Mouse (Mus musculus) MEL (cell line): ENCODE results near the gene Pdpn. TPM values are rescaled to one million over a fixed set of nuclear protein-coding genes. Genes with fewer than 3 reads are reported as not detected.
A peak's percentile ranks its signal among the peaks of the same experiment; 100 is the strongest.

Source experiments
- DNase-seq: peaks from one replicate; pipeline ENCODE4 v3.0.0; 2011; ENCODE audit warnings: low read depth, low spot score
- H3K27ac ChIP-seq: 2 replicates; pipeline ENCODE4 v1.5.1; 2012; ENCODE audit warnings: low read depth, mild to moderate bottlenecking, control low read depth, low read length, moderate library complexity; ENCODE audit not compliant: control insufficient read depth
- H3K27me3 ChIP-seq, 2 experiments: fragments of 150-350 bp in 1 of 2; sonication (generic) in 1 of 2; 2 replicates each; pipeline ENCODE4 v1.6.1; 2012; ENCODE audit warnings: low read length in 2 of 2, mild to moderate bottlenecking in 2 of 2, improper control_type of control experiment in 1 of 2, moderate library complexity in 1 of 2; ENCODE audit not compliant: insufficient read depth in 2 of 2, control insufficient read depth in 1 of 2
- H3K36me3 ChIP-seq, 2 experiments: 2 replicates each; pipeline ENCODE4 v1.6.1; 2012 to 2014; ENCODE audit warnings: low read length in 2 of 2, improper control_type of control experiment in 1 of 2, inconsistent platforms in 1 of 2, mild to moderate bottlenecking in 1 of 2; ENCODE audit not compliant: insufficient read depth in 2 of 2, control insufficient read depth in 1 of 2
- H3K4me1 ChIP-seq, 2 experiments: fragments of 150-350 bp in 1 of 2; sonication (generic) in 1 of 2; 2 replicates each; pipeline ENCODE4 v1.6.1; 2012; ENCODE audit warnings: low read length in 2 of 2, improper control_type of control experiment in 1 of 2, mild to moderate bottlenecking in 1 of 2; ENCODE audit not compliant: insufficient read depth in 2 of 2, control insufficient read depth in 1 of 2
- H3K4me3 ChIP-seq, 2 experiments: fragments of 150-350 bp in 1 of 2; sonication (generic) in 1 of 2; 2 replicates each; pipeline ENCODE4 v1.5.1; 2012; ENCODE audit warnings: low read depth in 2 of 2, low read length in 2 of 2, mild to moderate bottlenecking in 2 of 2, moderate library complexity in 2 of 2, control low read depth in 1 of 2, improper control_type of control experiment in 1 of 2; ENCODE audit not compliant: control insufficient read depth in 1 of 2, insufficient read depth in 1 of 2
- H3K79me2 ChIP-seq: 2 replicates; pipeline ENCODE4 v1.6.1; 2012; ENCODE audit warnings: mild to moderate bottlenecking, low read length, moderate library complexity; ENCODE audit not compliant: control insufficient read depth, poor library complexity, insufficient read depth
- H3K9ac ChIP-seq: 2 replicates; pipeline ENCODE4 v1.6.1; 2012; ENCODE audit warnings: low read depth, mild to moderate bottlenecking, control low read depth, low read length, moderate library complexity; ENCODE audit not compliant: control insufficient read depth, poor library complexity, severe bottlenecking
- H3K9me3 ChIP-seq: fragments of 150-350 bp; sonication (generic); replicated peaks from 2 replicates; pipeline ENCODE4 v1.6.1; 2012; ENCODE audit warnings: mild to moderate bottlenecking, low read length, improper control_type of control experiment, moderate library complexity; ENCODE audit not compliant: insufficient read depth
- CHD1 ChIP-seq: IDR thresholded peaks from 2 replicates; pipeline ENCODE4 v1.6.1; 2012; ENCODE audit warnings: low read depth, mild to moderate bottlenecking, inconsistent platforms, low read length, improper control_type of control experiment
- E2F4 ChIP-seq: IDR thresholded peaks from 2 replicates; pipeline ENCODE4 v1.6.1; 2011; ENCODE audit warnings: low read depth, low read length, improper control_type of control experiment, borderline replicate concordance
- EP300 ChIP-seq, 2 experiments: IDR thresholded peaks; 2 replicates each; pipeline ENCODE4 v1.6.1; 2011; ENCODE audit warnings: improper control_type of control experiment in 2 of 2, low read length in 2 of 2, low read depth in 1 of 2, mild to moderate bottlenecking in 1 of 2
- ETS1 ChIP-seq: IDR thresholded peaks from 2 replicates; pipeline ENCODE4 v1.6.1; 2012; ENCODE audit warnings: low read depth, mild to moderate bottlenecking, inconsistent platforms, low read length, improper control_type of control experiment, moderate library complexity
- GATA1 ChIP-seq: IDR thresholded peaks from 2 replicates; pipeline ENCODE4 v1.6.1; 2011; ENCODE audit warnings: low read depth, low read length, improper control_type of control experiment
- JUND ChIP-seq: IDR thresholded peaks from 2 replicates; pipeline ENCODE4 v1.6.1; 2011; ENCODE audit warnings: low read depth, mild to moderate bottlenecking, improper control_type of control experiment, low read length
- KAT2A ChIP-seq: conservative IDR thresholded peaks from 2 replicates; pipeline ENCODE4 v1.6.1; 2012; ENCODE audit warnings: low read depth, low read length, improper control_type of control experiment, inconsistent platforms
- MAFK ChIP-seq: IDR thresholded peaks from 2 replicates; pipeline ENCODE4 v1.6.1; 2011; ENCODE audit warnings: low read depth, mild to moderate bottlenecking, low read length, improper control_type of control experiment, borderline replicate concordance
- MAX ChIP-seq: IDR thresholded peaks from 2 replicates; pipeline ENCODE4 v1.6.1; 2011; ENCODE audit warnings: low read length, improper control_type of control experiment
- MXI1 ChIP-seq: IDR thresholded peaks from 2 replicates; pipeline ENCODE4 v1.6.1; 2011; ENCODE audit warnings: mild to moderate bottlenecking, low read depth, low read length, improper control_type of control experiment
- USF1 ChIP-seq: IDR thresholded peaks from 2 replicates; pipeline ENCODE4 v1.6.1; 2014; ENCODE audit warnings: low read depth, mild to moderate bottlenecking, inconsistent platforms, low read length, improper control_type of control experiment, moderate library complexity
- polyA plus RNA-seq, 2 experiments: library from polyadenylated mRNA; stranded (reverse) in 1 of 2; unstranded in 1 of 2; fragments of >175 nt in 1 of 2; fragments of >200 nt in 1 of 2; gene quantifications; 2 replicates each; pipeline versions ENCODE4 v1.2.1 to v1.2.4; 2012; ENCODE audit warnings: low replicate concordance in 2 of 2, low read depth in 1 of 2; ENCODE audit not compliant: insufficient read length in 2 of 2, insufficient read depth in 1 of 2, missing spikeins in 1 of 2
- total RNA-seq: library from RNA; depleted of rRNA; stranded (reverse); fragments of 300-350 nt; gene quantifications from 2 replicates; pipeline ENCODE4 v1.2.3, GENCODE M21; 2012

Pdpn gene
- total and polyA plus RNA-seq, 3 experiments = not detected

GRCm38 (mm10) chr4:143241294-143241693, 58.1 kb downstream of the Pdpn start:
- no peak overlapping the region for H3K9ac ChIP-seq
- H3K36me3 ChIP-seq = peaks cover 0 to 2% of the 10 kb centered on the region in 2 experiments; a peak in 2 of 4 replicates
- no peaks in the 10 kb centered on the region for H3K79me2 ChIP-seq
- H3K4me1 ChIP-seq = peaks cover 0 to 7% of the 10 kb centered on the region in 2 experiments; a peak in 2 of 4 replicates
- DNase-seq = no peak
- H3K4me3 ChIP-seq = no peak overlapping the region
- H3K27me3 ChIP-seq = no peaks in the 10 kb centered on the region
- no peak overlapping the region for H3K27ac ChIP-seq
- H3K9me3 ChIP-seq = no peaks in the 10 kb centered on the region
- no peak for TF ChIP-seq GATA1

GRCm38 (mm10) chr4:143239615-143240201, 59.7 kb downstream of the Pdpn start:
- Histone ChIP-seq H3K27me3 (no peaks in the 10 kb centered on the region), H3K27ac (no peak overlapping the region), H3K79me2 (no peaks in the 10 kb centered on the region)

GRCm38 (mm10) chr4:143239117-143239516, 60.2 kb downstream of the Pdpn start:
- H3K9ac ChIP-seq = no peak overlapping the region
- H3K27ac ChIP-seq = no peak overlapping the region
- no peaks in the 10 kb centered on the region for H3K79me2 ChIP-seq
- no peaks in the 10 kb centered on the region for H3K9me3 ChIP-seq
- no peak overlapping the region for H3K4me3 ChIP-seq
- TF ChIP-seq MAX (no peak), MAFK (no peak), USF1 (no peak), CHD1 (no peak), JUND (no peak), MXI1 (no peak), E2F4 (no peak)
- no peak for DNase-seq
- peaks cover 0 to 7% of the 10 kb centered on the region in 2 experiments; a peak in 2 of 4 replicates for H3K4me1 ChIP-seq
- no peaks in the 10 kb centered on the region for H3K27me3 ChIP-seq
- peaks cover 0 to 2% of the 10 kb centered on the region in 2 experiments; a peak in 2 of 4 replicates for H3K36me3 ChIP-seq

More at GRCm38 (mm10) chr4:143239615-143240201, 59.7 kb downstream of the Pdpn start:
- H3K36me3 ChIP-seq = peaks cover 0 to 2% of the 10 kb centered on the region in 2 experiments; a peak in 2 of 4 replicates
- TF ChIP-seq ETS1 (0 out of 2 replicates have a peak, but pooled peaks have one; percentile 14), EP300 (IDR thresholded peaks at IDR 0.05; ENCODE audit: low read depth in 1 of 2, low read length in 2 of 2) (peak in 1 of 2 experiments; percentile 13; a peak in 1 of 4 replicates), KAT2A (no peak)
- peak; percentile 39 for DNase-seq
- no peaks in the 10 kb centered on the region for H3K9me3 ChIP-seq
- no peak overlapping the region for H3K9ac ChIP-seq
- no peak overlapping the region for H3K4me3 ChIP-seq
- peaks cover 0 to 7% of the 10 kb centered on the region in 2 experiments; a peak in 2 of 4 replicates for H3K4me1 ChIP-seq
